Mouse (Mus musculus): Measurements from ENCODE around the gene Spsb3. TPM values are rescaled to one million over a fixed set of nuclear protein-coding genes. Genes with fewer than 3 reads are reported as not detected.

The Spsb3 gene
- total and polyA plus RNA-seq, 3 experiments: 14.4 to 23.3 (median 21.3) TPM

GRCm38 (mm10) chr17:24855838-24856464 lies 30.5 kb upstream of the Spsb3 start:
- dilution Hi-C loops (cut with MboI; ENCODE audit: extremely low pct_ligation_motif_present, extremely low pct_unique_long_range_greater_than_20kb, low sequenced_read_pairs) (no loop called here), in situ Hi-C loops (cut with MboI; ENCODE audit: low pct_ligation_motif_present, low pct_unique_long_range_greater_than_20kb, low sequenced_read_pairs) (no loop called here)
- TF ChIP-seq MAFK (IDR thresholded peaks at IDR 0.05; ENCODE audit: insufficient replicate concordance, low read length) (no peak), SMC3 (IDR thresholded peaks at IDR 0.05; ENCODE audit: low read depth, low read length) (no peak), HCFC1 (IDR thresholded peaks at IDR 0.05; ENCODE audit: low read depth, low read length) (no peak), POLR2AphosphoS2 (IDR thresholded peaks at IDR 0.05; ENCODE audit: low read depth, low read length) (no peak), UBTF (IDR thresholded peaks at IDR 0.05; ENCODE audit: low read depth, low read length) (no peak), ZMIZ1 (IDR thresholded peaks at IDR 0.05; ENCODE audit: low read depth, low read length) (no peak), JUN (IDR thresholded peaks at IDR 0.05; ENCODE audit: insufficient read depth, low read depth, low read length) (no peak; the same call in 1 of the 2 replicates), MYC (IDR thresholded peaks at IDR 0.05; ENCODE audit: low read depth, low read length) (0 out of 2 replicates have a peak, but pooled peaks have one; percentile 9), USF1 (IDR thresholded peaks at IDR 0.05; ENCODE audit: low read depth, low read length) (0 out of 2 replicates have a peak, but pooled peaks have one; percentile 4), ELF1 (IDR thresholded peaks at IDR 0.05; ENCODE audit: low read depth, low read length) (no peak), MEF2A (IDR thresholded peaks at IDR 0.05; ENCODE audit: borderline replicate concordance, low read depth, low read length) (peak; percentile 18; the same call in 1 of the 2 replicates), JUND (conservative IDR thresholded peaks at IDR 0.05; ENCODE audit: low read depth, low read length) (no peak), KAT2A (IDR thresholded peaks at IDR 0.05; ENCODE audit: insufficient replicate concordance, low read length) (no peak), TCF12 (IDR thresholded peaks at IDR 0.05; ENCODE audit: low read depth, low read length) (no peak), IRF4 (IDR thresholded peaks at IDR 0.05; ENCODE audit: low read depth, low read length) (peak; percentile 61), TBP (conservative IDR thresholded peaks at IDR 0.05; ENCODE audit: low read depth, low read length) (no peak), MAX (IDR thresholded peaks at IDR 0.05; ENCODE audit: low read length) (no peak), ETS1 (conservative IDR thresholded peaks at IDR 0.05; ENCODE audit: low read depth, low read length) (peak; percentile 81), POLR2A (IDR thresholded peaks at IDR 0.05; ENCODE audit: low read depth, low read length) (no peak), RCOR1 (conservative IDR thresholded peaks at IDR 0.05; ENCODE audit: low read depth, low read length) (no peak), RAD21 (IDR thresholded peaks at IDR 0.05; ENCODE audit: low read depth, low read length) (no peak), BHLHE40 (IDR thresholded peaks at IDR 0.05; ENCODE audit: low read depth, low read length) (peak; percentile 8; the same call in 1 of the 2 replicates), MXI1 (IDR thresholded peaks at IDR 0.05; ENCODE audit: low read depth, low read length) (no peak), GABPA (IDR thresholded peaks at IDR 0.05; ENCODE audit: insufficient replicate concordance, low read depth, low read length) (no peak), SIN3A (IDR thresholded peaks at IDR 0.05; ENCODE audit: low read length) (no peak), EP300 (IDR thresholded peaks at IDR 0.05; ENCODE audit: low read length) (peak; percentile 31; the same call in 1 of the 2 replicates), USF2 (conservative IDR thresholded peaks at IDR 0.05; ENCODE audit: low read depth, low read length) (no peak), CHD2 (IDR thresholded peaks at IDR 0.05; ENCODE audit: low read length) (no peak), PAX5 (IDR thresholded peaks at IDR 0.05; ENCODE audit: low read length) (no peak), NELFE (IDR thresholded peaks at IDR 0.05; ENCODE audit: low read depth, low read length) (no peak), CHD1 (IDR thresholded peaks at IDR 0.05; ENCODE audit: low read depth, low read length) (no peak), ZKSCAN1 (IDR thresholded peaks at IDR 0.05; ENCODE audit: borderline replicate concordance, low read depth, low read length) (no peak), E2F4 (IDR thresholded peaks at IDR 0.05; ENCODE audit: insufficient replicate concordance, low read depth, low read length) (no peak)
- peaks cover 7% of the 10 kb centered on the region for H3K27me3 ChIP-seq (replicated peaks)
- peak overlapping the region; percentile 12 for H3K27ac ChIP-seq (ENCODE audit: insufficient read depth, low read depth)
- DNase-seq (ENCODE audit: extremely low read depth): peak; percentile 69
- H3K4me1 ChIP-seq (ENCODE audit: control insufficient read depth in 1 of 2, insufficient read depth in 2 of 2): peaks cover 16 to 56% of the 10 kb centered on the region in 2 experiments
- H3K4me3 ChIP-seq (replicated peaks in 1 of 3; ENCODE audit: low read depth in 2 of 3, low read length in 2 of 3, poor library complexity in 1 of 3): no peak overlapping the region
- H3K36me3 ChIP-seq (replicated peaks in 1 of 2; ENCODE audit: control insufficient read depth in 1 of 2, insufficient read depth in 1 of 2, low read length in 1 of 2): peaks cover 27 to 47% of the 10 kb centered on the region in 2 experiments
- no peaks in the 10 kb centered on the region for H3K9me3 ChIP-seq (replicated peaks; ENCODE audit: low read length)
- H3K4me2 ChIP-seq (ENCODE audit: insufficient read depth, low read depth, poor library complexity, severe bottlenecking): no peak overlapping the region; the same call in 1 of the 2 replicates
- H3K79me2 ChIP-seq (replicated peaks; ENCODE audit: control insufficient read depth, extremely low read depth, insufficient read depth, poor library complexity, severe bottlenecking): no peaks in the 10 kb centered on the region; the same call in 1 of the 2 replicates
- no peak overlapping the region for H3K9ac ChIP-seq (ENCODE audit: insufficient read depth, low read depth)

All from CH12.LX (cell line).